Mouse (Mus musculus): ENCODE results near the gene Slc9c1.

Slc9c1 gene

DNA sequence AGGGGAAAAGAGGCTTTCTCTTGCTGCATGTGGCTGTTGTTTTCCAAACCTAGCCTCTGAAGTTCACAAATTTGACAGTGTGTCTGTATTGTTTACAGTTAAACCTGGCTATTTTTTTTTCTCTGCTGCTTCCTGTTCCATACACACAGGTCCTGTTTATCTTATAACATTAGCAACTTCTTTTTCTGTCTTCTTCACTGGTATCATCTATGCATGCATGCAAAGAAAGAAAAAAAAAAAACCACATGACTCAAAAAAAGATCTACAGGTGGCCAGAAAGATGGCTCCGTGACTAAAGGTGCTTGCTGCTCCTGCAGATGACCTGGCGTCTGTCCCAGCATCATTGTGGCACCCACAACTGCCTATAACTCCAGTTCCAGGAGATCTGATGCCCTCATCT is 90.2 kb downstream of the Slc9c1 start:
- DNase-seq (ENCODE audit: low read depth, low spot score) = no peak

GRCm38 (mm10) chr16:45629497-45630105 is 94.5 kb downstream of the Slc9c1 start:
- no peak for DNase-seq (ENCODE audit: low read depth, low spot score)

- DNase-seq (ENCODE audit: low read depth, low spot score) = peak; percentile 55
Observed at GRCm38 (mm10) chr16:45630347-45630960, 95.3 kb downstream of the Slc9c1 start.

DNA sequence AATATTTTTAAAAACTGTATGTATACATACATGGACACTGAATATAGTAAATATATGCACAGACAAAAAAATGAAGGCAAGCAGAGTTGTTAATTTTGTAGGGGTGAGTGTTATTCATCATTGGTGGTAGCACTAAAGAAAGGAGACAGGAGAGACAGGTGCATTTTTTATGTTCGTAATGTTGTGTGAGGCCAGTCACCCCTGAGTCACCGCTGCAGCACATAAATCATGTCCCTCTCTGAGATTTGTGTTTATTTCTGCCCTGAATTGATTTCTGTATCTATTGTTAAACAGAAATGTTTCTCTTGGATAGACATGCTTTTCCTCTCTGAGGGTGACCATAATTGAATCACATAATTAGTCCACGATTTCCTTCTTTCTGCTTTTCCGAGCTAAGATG is 97.3 kb downstream of the Slc9c1 start:
- DNase-seq (ENCODE audit: low read depth, low spot score) = no peak

- no peak for DNase-seq (ENCODE audit: low read depth, low spot score)
Observed at GRCm38 (mm10) chr16:45635826-45636225, 100.7 kb downstream of the Slc9c1 start.

DNA sequence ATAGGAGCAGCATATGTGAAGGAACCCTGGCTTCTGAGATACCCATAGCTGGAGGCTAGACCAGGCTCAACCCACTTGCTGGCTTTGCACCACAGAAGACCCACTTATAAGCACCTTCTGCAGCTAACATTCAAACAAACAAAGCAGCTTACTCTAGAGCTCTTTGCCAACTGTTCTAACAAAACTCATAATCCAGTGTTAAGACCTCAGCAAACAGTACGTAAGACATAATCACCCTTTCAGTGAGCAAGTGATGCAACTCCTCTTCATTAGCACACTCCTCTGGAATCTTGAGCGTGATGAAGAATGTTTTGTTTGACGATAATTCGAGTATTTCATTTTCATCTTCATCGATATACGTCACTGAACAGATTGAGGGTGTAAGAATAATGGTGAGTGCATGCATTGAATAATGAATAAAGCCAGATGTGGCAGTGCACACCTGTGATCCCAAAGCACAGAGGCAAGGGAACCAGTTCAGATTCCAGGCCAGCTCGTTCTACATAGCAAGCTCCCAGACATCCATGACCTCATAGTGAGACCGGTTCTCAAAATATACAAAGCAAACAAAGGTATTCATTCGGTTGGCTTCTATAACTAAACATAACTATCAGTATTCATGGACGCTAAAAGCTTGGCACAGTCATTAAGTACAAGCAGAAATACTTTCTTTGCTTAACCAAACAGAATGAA is 105.1 kb downstream of the Slc9c1 start:
- DNase-seq (ENCODE audit: low read depth, low spot score) = no peak

DNA sequence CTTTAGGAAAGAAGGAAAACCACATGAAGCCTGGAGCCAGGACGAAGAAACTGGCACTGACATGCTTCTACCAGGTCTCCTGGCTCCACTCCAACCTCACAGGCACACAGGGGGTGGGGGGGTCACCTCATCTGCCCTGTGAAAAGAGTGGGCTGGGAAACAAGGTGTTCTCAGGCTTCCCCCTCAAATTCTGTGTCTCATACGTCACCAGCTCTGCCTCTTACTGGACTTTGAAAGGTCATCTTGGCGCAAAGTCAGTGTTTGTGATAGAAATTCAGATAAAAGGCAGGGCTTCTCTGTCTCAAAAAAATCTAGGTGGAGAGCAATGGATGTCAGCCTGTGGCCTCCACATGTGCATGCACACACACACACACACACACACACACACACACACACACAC is 106.2 kb downstream of the Slc9c1 start:
- DNase-seq (ENCODE audit: low read depth, low spot score) = no peak

GRCm38 (mm10) chr16:45643944-45644343 is 108.8 kb downstream of the Slc9c1 start:
- DNase-seq (ENCODE audit: low read depth, low spot score) = no peak

DNA sequence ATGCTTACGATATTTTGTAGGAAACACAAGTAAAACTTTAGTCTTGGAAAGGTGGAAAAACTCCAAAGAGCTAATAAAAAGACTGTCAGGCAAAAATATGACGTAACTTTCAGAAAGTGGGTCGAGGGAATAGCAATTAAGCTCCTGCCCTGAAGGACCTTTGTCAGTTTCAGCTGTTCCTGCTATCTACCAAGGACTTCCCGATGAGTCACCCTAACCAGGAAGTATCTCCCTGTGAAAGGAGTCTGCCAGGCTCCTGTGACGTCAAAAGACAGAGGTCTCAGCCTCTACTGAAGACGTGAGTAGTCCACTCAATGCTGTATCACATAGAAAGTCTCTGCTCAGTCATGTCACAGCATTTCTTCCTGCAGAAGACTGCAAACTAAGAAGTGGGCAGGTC is 109.3 kb downstream of the Slc9c1 start:
- no peak for DNase-seq (ENCODE audit: low read depth, low spot score)

DNA sequence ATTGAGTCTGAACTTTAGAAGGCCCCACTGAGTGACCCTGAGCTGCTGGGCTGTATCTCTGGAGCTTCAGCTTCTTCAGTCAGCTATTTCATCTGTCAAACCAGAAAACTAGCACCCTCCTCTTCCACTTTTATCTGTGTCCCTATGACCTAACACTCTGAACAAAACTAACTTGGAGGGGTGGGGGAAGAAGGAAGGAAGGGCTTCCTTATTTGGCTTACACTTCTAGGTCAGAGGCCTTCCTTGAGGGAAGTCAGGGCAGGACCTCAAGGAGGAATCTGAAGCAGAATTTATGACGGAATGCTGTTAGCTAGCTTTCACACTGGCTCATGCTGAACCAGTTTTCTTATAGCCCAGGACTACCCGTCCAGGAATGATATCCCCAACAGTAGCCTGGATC is 116.4 kb downstream of the Slc9c1 start:
- no peak for DNase-seq (ENCODE audit: low read depth, low spot score)

GRCm38 (mm10) chr16:45653009-45653933 is 118.2 kb downstream of the Slc9c1 start:
- DNase-seq (ENCODE audit: low read depth, low spot score) = peak; percentile 59

GRCm38 (mm10) chr16:45653934-45654332 is 118.8 kb downstream of the Slc9c1 start, which contains the start of gene BC016579:
BC016579 (minus strand) TSS chr16:45654068.
- peak; percentile 28 for DNase-seq (ENCODE audit: low read depth, low spot score)

DNA sequence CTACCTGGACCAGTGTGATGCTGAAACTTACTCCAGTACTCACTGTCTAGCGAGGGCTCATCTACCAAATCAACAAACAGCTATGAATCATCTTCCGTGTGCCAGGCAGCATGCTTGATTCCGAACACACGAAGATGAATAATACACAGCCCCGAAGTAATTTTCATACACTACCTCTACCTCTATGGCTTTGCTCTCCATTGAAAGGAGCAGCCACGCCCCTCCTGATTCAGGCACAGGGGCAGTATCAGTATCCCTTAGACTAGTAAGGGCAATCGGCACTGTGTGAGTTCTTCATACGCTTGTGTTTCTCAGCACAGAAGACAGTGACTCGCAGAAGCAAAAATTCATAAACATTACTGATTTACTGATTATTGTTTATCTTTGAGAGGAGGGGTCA is 119.4 kb downstream of the Slc9c1 start:
- no peak for DNase-seq (ENCODE audit: low read depth, low spot score)
